Mouse (Mus musculus) brain, embryonic 14.5 days (tissue): ENCODE measurements at regions not wholly inside any gene's neighbourhood (a gene's known extent, or its start where the extent isn't known, plus 50 kb on each side); places are given as distances from the start of the nearest gene placed in this dataset.
"Not testable (repeated sequence)": the region's sequence is repeated elsewhere in the genome, so short reads cannot be mapped to it uniquely, and the experiment has no call there.

Experiments used
- DNase-seq: peaks from one replicate; pipeline ENCODE4 v3.0.0-alpha.2; 2011; ENCODE audit warnings: low read depth
- CTCF ChIP-seq: fragments of 200-500 bp; IDR thresholded peaks from 2 replicates; pipeline ENCODE4 v1.5.1; 2012; ENCODE audit warnings: inconsistent platforms, mild to moderate bottlenecking, moderate library complexity, borderline replicate concordance; ENCODE audit not compliant: insufficient read depth, insufficient read length; ENCODE audit errors: extremely low read depth
- POLR2A ChIP-seq: fragments of 200-500 bp; IDR thresholded peaks from 2 replicates; pipeline ENCODE4 v1.6.1; 2012; ENCODE audit warnings: mild to moderate bottlenecking, inconsistent platforms, borderline replicate concordance; ENCODE audit not compliant: poor library complexity, insufficient read depth, insufficient read length, severe bottlenecking; ENCODE audit errors: extremely low read depth

DNA sequence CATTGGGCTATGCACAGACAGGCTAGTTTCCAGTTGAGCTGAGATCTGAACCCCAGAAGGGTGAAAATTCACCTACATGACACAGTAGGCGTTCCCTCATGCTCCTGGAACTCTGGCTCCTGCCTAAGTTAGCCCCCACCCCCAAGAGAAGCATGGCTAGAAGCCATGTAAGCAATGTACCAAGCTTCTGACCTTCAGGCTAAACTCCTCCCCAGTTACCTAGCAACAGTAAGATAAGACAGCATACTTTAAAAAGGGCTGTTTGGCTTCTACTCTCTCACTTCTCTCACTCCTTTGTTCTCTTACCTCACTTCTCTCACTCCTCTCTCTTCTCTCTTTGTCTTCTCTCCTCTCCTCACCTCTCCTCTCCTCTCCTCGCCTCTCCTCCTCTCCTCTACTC is 629.7 kb upstream of the Prmt6 start:
- DNase-seq, result not testable (repeated sequence)

DNA sequence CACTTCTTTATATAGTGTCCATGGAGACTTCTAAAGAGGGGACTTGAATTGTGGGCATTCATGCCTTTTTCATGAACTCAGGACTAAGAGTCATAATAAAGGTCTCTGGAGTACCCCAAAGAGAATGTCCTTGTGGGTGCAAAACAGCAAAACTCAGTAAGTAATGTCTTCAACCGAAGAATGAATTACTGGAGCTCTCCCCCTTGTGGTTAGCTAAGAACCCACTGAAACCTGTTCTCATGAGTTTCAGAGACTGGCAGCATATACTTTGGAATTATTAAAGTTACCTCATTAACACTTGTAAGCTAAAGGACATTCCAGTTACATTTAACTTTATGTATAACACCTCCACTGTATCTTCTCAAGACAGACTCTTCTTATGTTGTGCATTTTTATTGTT is 615.2 kb upstream of the Prmt6 start:
- TF ChIP-seq CTCF (no peak), POLR2A (no peak)
- peak; percentile 6 for DNase-seq

DNA sequence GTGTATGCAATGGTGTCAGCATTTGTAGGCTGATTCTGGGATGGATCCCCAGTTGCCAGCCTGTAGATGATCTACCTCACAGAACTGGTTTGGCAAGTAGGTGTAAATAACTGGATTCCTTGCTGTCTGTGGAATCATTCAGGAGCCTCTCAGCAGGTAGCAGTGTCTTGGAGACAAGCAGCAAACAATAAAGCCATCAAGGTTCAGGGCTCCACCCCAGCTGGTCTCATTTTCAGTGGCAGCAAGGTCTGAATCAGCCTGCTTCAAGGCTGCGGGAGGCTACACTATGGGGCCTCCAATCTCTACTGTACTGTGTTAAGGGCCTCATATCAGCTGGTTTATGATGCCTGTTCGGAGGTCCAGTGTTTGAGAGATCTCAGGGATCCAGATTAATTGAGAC is 596.4 kb upstream of the Prmt6 start:
- DNase-seq, result no peak
- TF ChIP-seq CTCF, result no peak
- no peak for TF ChIP-seq POLR2A

DNA sequence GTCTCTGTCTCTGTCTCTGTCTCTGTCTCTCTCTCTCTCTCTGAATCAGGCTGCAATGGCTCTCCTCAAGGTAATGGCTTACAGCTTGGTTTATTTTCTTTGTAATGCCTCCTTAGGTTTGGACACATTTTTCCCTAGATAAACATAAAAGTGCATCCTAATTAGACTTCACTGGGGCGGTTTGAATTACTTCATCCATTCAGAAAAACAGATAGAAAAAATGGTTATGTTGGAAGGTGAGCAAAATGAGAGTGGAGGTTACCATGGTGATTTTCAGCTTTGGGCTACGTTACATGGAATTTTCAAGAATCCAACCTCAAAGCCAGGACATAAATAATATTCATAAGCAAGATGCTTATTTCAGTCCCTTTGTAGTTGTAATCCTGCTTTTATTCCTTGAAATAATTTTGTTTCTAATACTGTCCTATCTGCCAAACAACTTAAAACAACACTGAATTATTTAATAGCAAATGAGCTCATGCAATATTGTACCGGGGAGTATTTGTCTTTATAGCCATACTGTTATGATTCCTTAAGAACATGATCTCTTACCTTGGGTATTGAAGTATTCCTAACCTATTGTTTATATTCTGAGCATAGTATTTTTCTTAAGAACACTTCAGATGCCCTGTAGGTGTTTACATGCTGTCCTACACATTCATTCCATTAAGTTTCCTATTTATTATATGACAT is 570.1 kb upstream of the Prmt6 start:
- DNase-seq, result peak; percentile 55
- no peak for TF ChIP-seq POLR2A
- TF ChIP-seq CTCF, result no peak

DNA sequence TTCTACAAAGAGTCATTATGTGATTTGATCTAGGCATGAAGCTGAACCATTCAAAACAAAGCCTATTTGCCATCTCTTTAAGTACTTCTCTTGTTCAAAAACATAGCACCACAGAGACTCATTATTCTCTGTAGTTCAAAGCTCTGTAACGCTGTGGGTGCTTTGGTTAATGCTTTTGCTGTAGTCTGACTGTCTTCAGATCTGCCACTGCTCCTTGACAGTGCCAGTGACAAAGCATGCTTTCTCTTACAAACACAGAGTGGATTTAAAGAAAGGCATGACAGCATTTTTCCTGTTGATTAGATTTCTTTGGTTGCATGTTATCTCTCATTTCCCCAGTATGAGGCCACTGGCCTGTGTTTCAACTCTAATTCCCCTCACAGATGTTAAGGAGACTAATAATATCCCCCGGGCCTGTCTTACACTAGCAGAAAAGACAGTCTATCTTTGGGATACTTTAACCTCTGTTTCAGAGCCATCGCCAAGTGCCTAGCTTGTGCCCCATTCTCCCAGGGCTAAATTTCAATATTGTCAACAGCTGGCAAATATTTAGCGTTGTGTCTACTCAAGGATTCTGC is 538.3 kb upstream of the Prmt6 start:
- peak; percentile 74 for DNase-seq
- no peak for TF ChIP-seq CTCF
- no peak for TF ChIP-seq POLR2A

DNA sequence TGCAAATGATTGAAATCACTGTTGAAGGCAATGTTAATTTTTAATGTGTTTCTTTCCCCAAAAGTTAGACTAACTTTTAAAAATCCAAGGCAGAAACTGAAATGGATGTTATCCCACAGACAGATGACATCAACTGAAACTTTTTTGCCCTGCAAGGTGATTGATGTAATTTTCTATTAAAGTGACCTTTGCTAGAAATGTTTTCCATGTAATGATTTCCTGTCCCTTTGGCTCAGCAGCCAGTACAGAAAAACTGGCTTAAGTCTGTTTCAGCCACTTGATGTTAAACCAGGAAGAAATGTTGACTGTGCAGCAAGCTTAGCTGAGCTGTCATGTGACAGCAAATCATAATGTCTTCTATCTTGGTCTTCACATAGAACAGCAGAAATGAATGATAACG is 504.5 kb upstream of the Prmt6 start:
- TF ChIP-seq CTCF (no peak), POLR2A (no peak)
- DNase-seq, result no peak

DNA sequence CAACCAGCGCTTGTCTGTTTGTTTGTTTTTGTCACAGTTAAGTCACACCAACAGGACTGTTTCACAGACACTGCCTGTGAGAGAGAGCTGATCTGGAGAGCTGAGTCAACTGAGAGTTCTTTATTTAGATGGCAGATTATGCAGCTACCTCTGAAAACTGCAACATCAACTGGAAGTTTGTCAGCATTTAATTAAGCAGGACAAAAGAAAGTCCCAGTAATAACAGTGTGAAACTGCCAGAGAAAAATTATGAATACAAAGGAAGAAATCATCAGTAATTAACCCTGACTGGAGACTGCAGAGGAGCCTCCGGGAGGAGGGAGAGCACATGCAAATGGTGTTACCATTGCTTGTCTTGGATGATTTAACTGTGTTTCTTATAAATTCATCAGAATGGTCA is 495.5 kb upstream of the Prmt6 start:
- DNase-seq, result peak; percentile 59
- no peak for TF ChIP-seq CTCF

DNA sequence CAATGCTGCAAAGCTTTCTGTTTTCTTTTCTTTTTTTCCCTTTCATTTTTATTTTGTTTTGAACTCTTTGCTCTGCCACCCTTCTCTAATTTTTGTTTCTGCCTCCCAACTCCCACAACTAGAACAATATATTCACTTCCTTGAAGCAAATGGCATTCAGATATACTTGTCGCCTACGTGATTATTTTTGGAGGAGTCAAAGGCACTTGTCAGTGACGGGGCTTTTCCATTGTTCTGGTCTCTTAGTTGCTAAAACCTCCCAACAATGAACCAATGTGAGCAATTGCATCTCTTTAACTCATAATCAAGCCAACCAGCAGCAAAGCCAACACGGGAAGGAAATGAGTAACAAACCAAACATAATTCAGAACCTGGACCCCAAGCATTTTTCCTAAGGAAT is 449.3 kb upstream of the Prmt6 start:
- DNase-seq, result peak; percentile 50

DNA sequence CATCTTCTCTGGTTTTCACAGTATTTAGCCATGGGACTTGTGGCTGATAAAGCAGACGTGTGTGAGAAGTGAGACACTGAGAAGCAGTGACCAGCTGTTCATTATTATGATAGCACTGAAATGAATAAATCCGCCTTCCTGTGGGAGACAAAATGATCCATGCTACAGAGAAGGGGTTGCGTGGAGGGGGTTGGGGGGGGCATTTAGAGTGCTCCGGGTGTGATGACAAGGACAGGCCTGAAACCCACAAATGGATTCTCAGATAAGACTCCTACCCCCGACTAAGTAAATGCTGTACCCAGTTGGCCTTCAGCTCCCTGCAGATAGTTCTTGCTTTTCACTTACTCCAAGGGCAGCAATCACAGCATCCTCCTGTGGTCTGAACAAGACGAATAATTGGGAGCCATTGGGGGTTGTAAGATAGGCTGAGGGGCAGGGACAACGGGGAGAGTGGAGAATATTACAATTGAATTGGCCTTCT is 416.8 kb upstream of the Prmt6 start:
- peak; percentile 67 for DNase-seq
- TF ChIP-seq POLR2A, result no peak
- TF ChIP-seq CTCF, result no peak

More for the DNA sequence above, 449.3 kb upstream of the Prmt6 start:
- TF ChIP-seq CTCF (no peak), POLR2A (no peak)

DNA sequence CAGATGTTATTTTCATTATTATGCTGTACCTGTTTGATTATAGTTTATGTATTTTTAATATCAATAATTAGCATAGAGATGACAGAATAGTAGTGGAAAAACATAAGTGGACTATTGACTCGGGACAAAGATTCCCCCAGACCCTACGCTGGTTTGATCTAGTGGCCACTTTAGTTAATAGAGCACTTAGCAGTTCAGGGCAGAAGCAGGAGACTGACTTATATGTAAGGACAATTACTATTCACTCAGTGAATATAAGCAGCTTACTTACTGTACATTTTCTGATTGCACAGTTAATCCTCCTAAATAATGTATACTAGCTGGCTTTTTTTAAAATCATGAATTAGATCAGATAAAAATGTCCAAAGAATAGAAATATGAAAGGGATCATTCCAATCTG is 416.2 kb upstream of the Prmt6 start:
- TF ChIP-seq CTCF (no peak), POLR2A (no peak)
- DNase-seq, result peak; percentile 30

DNA sequence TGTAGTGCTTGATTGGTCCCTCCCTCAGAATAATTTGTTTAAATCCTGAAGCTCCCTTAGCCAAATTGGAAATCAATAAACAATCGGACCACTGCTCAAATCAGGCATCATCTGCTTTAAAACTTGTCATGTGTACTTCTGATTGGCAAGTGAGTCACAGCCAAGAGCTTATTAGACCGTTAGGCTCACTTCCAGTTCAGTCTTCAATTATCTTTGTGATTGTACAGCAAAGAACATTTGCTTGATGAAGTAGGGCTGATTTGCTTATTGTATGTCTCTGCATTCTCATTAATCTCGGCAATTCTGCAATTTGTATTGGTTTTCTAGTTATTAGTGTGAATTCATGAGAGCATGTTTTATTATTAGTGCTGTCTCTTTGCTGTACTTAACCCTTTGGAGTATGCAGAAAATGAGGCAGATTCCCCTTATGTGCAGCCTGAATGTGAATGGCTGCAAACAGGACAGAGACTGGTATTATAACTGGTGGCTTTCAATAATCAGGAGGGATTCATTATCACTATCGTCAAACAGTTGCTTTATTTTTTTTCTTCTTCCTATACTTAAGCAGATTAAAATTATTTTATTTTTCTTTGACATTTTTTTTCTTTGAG is 406.8 kb upstream of the Prmt6 start:
- TF ChIP-seq POLR2A (no peak), CTCF (no peak)
- DNase-seq, result peak; percentile 89

DNA sequence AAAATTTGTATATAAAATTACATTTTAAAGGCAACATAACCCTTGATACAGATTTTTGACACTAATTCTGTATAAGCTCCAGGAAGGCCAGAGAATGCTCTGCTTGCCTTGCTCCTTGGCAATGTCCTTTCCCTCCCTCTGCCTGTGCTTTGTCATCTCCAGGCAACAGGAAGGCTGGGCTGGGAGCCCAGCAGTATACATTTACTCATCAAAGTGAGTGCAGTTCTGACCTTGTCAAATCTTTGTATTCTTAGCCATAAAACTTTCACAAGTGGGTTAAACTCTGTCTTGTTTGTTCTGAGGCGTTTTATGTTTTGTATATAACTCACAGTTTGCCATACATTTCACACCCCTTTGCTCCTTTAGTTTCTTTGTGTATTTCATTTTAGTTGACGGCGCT is 375.5 kb upstream of the Prmt6 start:
- no peak for TF ChIP-seq CTCF
- TF ChIP-seq POLR2A, result no peak
- DNase-seq, result peak; percentile 46
